Mouse (Mus musculus): ENCODE results near the gene Ube2cbp. TPM values are rescaled to one million over a fixed set of nuclear protein-coding genes. Genes with fewer than 3 reads are reported as not detected.

Ube2cbp gene
- total and polyA plus RNA-seq, 3 experiments = 3.3 to 6.4 (median 5.5) TPM

DNA sequence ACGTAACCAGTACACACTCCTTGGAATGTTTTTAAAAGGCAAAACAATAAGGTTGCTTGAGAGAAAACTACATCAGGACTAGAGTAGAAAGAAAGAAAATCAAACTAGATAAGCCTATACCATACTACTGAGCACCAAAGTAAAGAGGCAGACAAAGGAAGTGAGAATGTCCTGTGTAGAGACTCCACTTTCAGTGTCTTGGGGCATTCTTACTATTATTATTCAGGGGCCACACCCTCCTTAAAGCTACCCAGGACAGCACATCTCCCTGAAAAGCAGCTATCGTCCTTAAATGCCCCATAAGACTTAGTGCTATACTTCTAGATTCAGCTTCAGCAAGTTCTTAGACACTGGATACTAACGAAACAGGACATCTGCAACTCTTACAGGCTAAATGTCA lies 11.1 kb downstream of the Ube2cbp start:
- Histone ChIP-seq H3K79me2 (replicated peaks; ENCODE audit: control insufficient read depth, extremely low read depth, insufficient read depth, poor library complexity, severe bottlenecking) (no peaks in the 10 kb centered on the region), H3K27ac (ENCODE audit: insufficient read depth, low read depth) (no peak overlapping the region), H3K4me3 (replicated peaks in 1 of 3; ENCODE audit: low read depth in 2 of 3, low read length in 2 of 3, poor library complexity in 1 of 3) (no peak overlapping the region), H3K4me1 (ENCODE audit: control insufficient read depth in 1 of 2, insufficient read depth in 2 of 2) (peaks cover 0 to 17% of the 10 kb centered on the region in 2 experiments; a peak in 2 of 4 replicates), H3K4me2 (ENCODE audit: insufficient read depth, low read depth, poor library complexity, severe bottlenecking) (no peak overlapping the region), H3K9me3 (replicated peaks; ENCODE audit: low read length) (no peaks in the 10 kb centered on the region), H3K27me3 (replicated peaks) (no peaks in the 10 kb centered on the region), H3K36me3 (replicated peaks in 1 of 2; ENCODE audit: control insufficient read depth in 1 of 2, insufficient read depth in 1 of 2, low read length in 1 of 2) (no peaks in the 10 kb centered on the region), H3K9ac (ENCODE audit: insufficient read depth, low read depth) (no peak overlapping the region)
- in situ Hi-C loops (cut with MboI; ENCODE audit: low pct_ligation_motif_present, low pct_unique_long_range_greater_than_20kb, low sequenced_read_pairs) = loop anchor here (5.0 to 25.0 kb wide), 2 partner anchors 284 to 676 kb away; partner anchors contain the start of gene Prss35
- no peak for TF ChIP-seq NELFE (IDR thresholded peaks at IDR 0.05; ENCODE audit: low read depth, low read length)
- TF ChIP-seq JUN (IDR thresholded peaks at IDR 0.05; ENCODE audit: insufficient read depth, low read depth, low read length) = no peak
- no peak for TF ChIP-seq SIN3A (IDR thresholded peaks at IDR 0.05; ENCODE audit: low read length)
- no peak for TF ChIP-seq CHD2 (IDR thresholded peaks at IDR 0.05; ENCODE audit: low read length)
- no peak for TF ChIP-seq TCF12 (IDR thresholded peaks at IDR 0.05; ENCODE audit: low read depth, low read length)
- TF ChIP-seq IRF4 (IDR thresholded peaks at IDR 0.05; ENCODE audit: low read depth, low read length) = no peak
- TF ChIP-seq GABPA (IDR thresholded peaks at IDR 0.05; ENCODE audit: insufficient replicate concordance, low read depth, low read length) = no peak
- no peak for TF ChIP-seq ZNF384 (IDR thresholded peaks at IDR 0.05; ENCODE audit: low read depth, low read length)
- TF ChIP-seq EP300 (IDR thresholded peaks at IDR 0.05; ENCODE audit: low read length) = no peak
- TF ChIP-seq ELF1 (IDR thresholded peaks at IDR 0.05; ENCODE audit: low read depth, low read length) = no peak
- no peak for TF ChIP-seq MYC (IDR thresholded peaks at IDR 0.05; ENCODE audit: low read depth, low read length)
- no peak for TF ChIP-seq JUND (conservative IDR thresholded peaks at IDR 0.05; ENCODE audit: low read depth, low read length)
- TF ChIP-seq MAZ (IDR thresholded peaks at IDR 0.05; ENCODE audit: low read depth, low read length) = no peak
- no peak for DNase-seq (ENCODE audit: extremely low read depth)
- dilution Hi-C loops (cut with MboI; ENCODE audit: extremely low pct_ligation_motif_present, extremely low pct_unique_long_range_greater_than_20kb, low sequenced_read_pairs) = no loop called here

DNA sequence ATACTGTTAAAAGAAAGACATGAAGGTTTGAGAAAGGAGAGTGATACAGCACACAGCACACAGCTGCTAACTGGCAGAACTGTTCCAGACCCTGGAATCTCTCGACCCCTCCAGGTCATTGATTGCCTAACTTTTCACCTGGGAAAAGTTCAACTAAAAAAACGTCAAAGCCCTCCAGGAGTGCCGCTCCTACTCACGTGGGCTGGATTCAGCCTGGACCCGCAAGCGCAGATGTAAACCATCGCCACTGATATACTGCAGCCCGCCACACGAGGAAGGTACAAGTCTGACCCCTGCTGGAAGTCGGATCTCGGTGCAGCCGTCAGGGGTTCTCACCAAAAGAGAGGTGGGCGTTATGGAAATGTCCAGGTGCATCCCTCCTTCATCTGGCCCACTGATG lies 13.1 kb downstream of the Ube2cbp start:
- H3K27me3 ChIP-seq (replicated peaks) = no peaks in the 10 kb centered on the region
- H3K36me3 ChIP-seq (replicated peaks in 1 of 2; ENCODE audit: control insufficient read depth in 1 of 2, insufficient read depth in 1 of 2, low read length in 1 of 2) = no peaks in the 10 kb centered on the region
- in situ Hi-C loops (cut with MboI; ENCODE audit: low pct_ligation_motif_present, low pct_unique_long_range_greater_than_20kb, low sequenced_read_pairs) (loop anchor here (5.0 to 25.0 kb wide), 2 partner anchors 286 to 674 kb away; partner anchors contain the start of gene Prss35), dilution Hi-C loops (cut with MboI; ENCODE audit: extremely low pct_ligation_motif_present, extremely low pct_unique_long_range_greater_than_20kb, low sequenced_read_pairs) (no loop called here)
- H3K9ac ChIP-seq (ENCODE audit: insufficient read depth, low read depth) = no peak overlapping the region
- peak overlapping the region; percentile 63; the same call in 1 of the 2 replicates for H3K4me2 ChIP-seq (ENCODE audit: insufficient read depth, low read depth, poor library complexity, severe bottlenecking)
- H3K4me3 ChIP-seq (replicated peaks in 1 of 3; ENCODE audit: low read depth in 2 of 3, low read length in 2 of 3, poor library complexity in 1 of 3) = no peak overlapping the region
- H3K79me2 ChIP-seq (replicated peaks; ENCODE audit: control insufficient read depth, extremely low read depth, insufficient read depth, poor library complexity, severe bottlenecking) = no peaks in the 10 kb centered on the region
- TF ChIP-seq CTCF (conservative IDR thresholded peaks at IDR 0.05 in 1 of 2, IDR thresholded peaks at IDR 0.05 in 1 of 2; ENCODE audit: low read depth in 2 of 2, low read length in 2 of 2) (peak; percentile 43 to 83), EP300 (IDR thresholded peaks at IDR 0.05; ENCODE audit: low read length) (no peak), IRF4 (IDR thresholded peaks at IDR 0.05; ENCODE audit: low read depth, low read length) (0 out of 2 replicates have a peak, but pooled peaks have one; percentile 3), USF1 (IDR thresholded peaks at IDR 0.05; ENCODE audit: low read depth, low read length) (no peak), MAX (IDR thresholded peaks at IDR 0.05; ENCODE audit: low read length) (peak; percentile 66; the same call in 1 of the 2 replicates), RAD21 (IDR thresholded peaks at IDR 0.05; ENCODE audit: low read depth, low read length) (peak; percentile 80), BHLHE40 (IDR thresholded peaks at IDR 0.05; ENCODE audit: low read depth, low read length) (peak; percentile 22; the same call in 1 of the 2 replicates), UBTF (IDR thresholded peaks at IDR 0.05; ENCODE audit: low read depth, low read length) (no peak), GABPA (IDR thresholded peaks at IDR 0.05; ENCODE audit: insufficient replicate concordance, low read depth, low read length) (no peak), MYC (IDR thresholded peaks at IDR 0.05; ENCODE audit: low read depth, low read length) (peak; percentile 46; the same call in 1 of the 2 replicates), NRF1 (IDR thresholded peaks at IDR 0.05; ENCODE audit: low read depth, low read length) (peak; percentile 46; the same call in 1 of the 2 replicates), SMC3 (IDR thresholded peaks at IDR 0.05; ENCODE audit: low read depth, low read length) (peak; percentile 68)
- H3K4me1 ChIP-seq (ENCODE audit: control insufficient read depth in 1 of 2, insufficient read depth in 2 of 2) = peaks cover 0 to 17% of the 10 kb centered on the region in 2 experiments; a peak in 2 of 4 replicates
- no peak overlapping the region for H3K27ac ChIP-seq (ENCODE audit: insufficient read depth, low read depth)
- DNase-seq (ENCODE audit: extremely low read depth) = peak; percentile 64
- H3K9me3 ChIP-seq (replicated peaks; ENCODE audit: low read length) = no peaks in the 10 kb centered on the region

Measured in CH12.LX (cell line).